Mouse (Mus musculus): ENCODE results near the gene Prss33. TPM values are rescaled to one million over a fixed set of nuclear protein-coding genes. Genes with fewer than 3 reads are reported as not detected.
A peak's percentile ranks its signal among the peaks of the same experiment; 100 is the strongest.

Prss33 gene
- polyA plus RNA-seq, 1 experiment = not detected

GRCm38 (mm10) chr17:23843812-23844273 is 8.0 kb upstream of the Prss33 start, which contains the start of the genes Prss32 and Prss41:
Gene Prss32, plus strand, starts transcription at chr17:23843855.
Gene Prss41, minus strand, starts transcription at chr17:23844172.
- Histone ChIP-seq H3K4me1 (ENCODE audit: control insufficient read depth, insufficient read depth, insufficient read length, low read length) (no peaks in the 10 kb centered on the region), H3K4me3 (ENCODE audit: insufficient read depth, low read depth, low read length) (no peak within 1 kb of the TSS), H3K27ac (replicated peaks; ENCODE audit: low read depth, low read length) (no peak within 1 kb of the TSS)

GRCm38 (mm10) chr17:23843141-23843811 is 7.4 kb upstream of the Prss33 start:
- no peak overlapping the region for H3K4me3 ChIP-seq (ENCODE audit: insufficient read depth, low read depth, low read length)

GRCm38 (mm10) chr17:23841145-23841544 is 5.3 kb upstream of the Prss33 start:
- no peak overlapping the region for H3K27ac ChIP-seq (replicated peaks; ENCODE audit: low read depth, low read length)
- H3K4me1 ChIP-seq (ENCODE audit: control insufficient read depth, insufficient read depth, insufficient read length, low read length) = no peaks in the 10 kb centered on the region
- no peak overlapping the region for H3K4me3 ChIP-seq (ENCODE audit: insufficient read depth, low read depth, low read length)

More at GRCm38 (mm10) chr17:23843141-23843811, 7.4 kb upstream of the Prss33 start:
- Histone ChIP-seq H3K27ac (replicated peaks; ENCODE audit: low read depth, low read length) (no peak overlapping the region), H3K4me1 (ENCODE audit: control insufficient read depth, insufficient read depth, insufficient read length, low read length) (no peaks in the 10 kb centered on the region)

GRCm38 (mm10) chr17:23831201-23831600 is 4.7 kb downstream of the Prss33 start:
- Histone ChIP-seq H3K4me1 (ENCODE audit: control insufficient read depth, insufficient read depth, insufficient read length, low read length) (peaks cover 4% of the 10 kb centered on the region; the same call in 1 of the 2 replicates), H3K27ac (replicated peaks; ENCODE audit: low read depth, low read length) (no peak overlapping the region), H3K4me3 (ENCODE audit: insufficient read depth, low read depth, low read length) (no peak overlapping the region)

- H3K4me1 ChIP-seq (ENCODE audit: control insufficient read depth, insufficient read depth, insufficient read length, low read length) = peaks cover 4% of the 10 kb centered on the region; the same call in 1 of the 2 replicates
- peak within 1 kb of the TSS; percentile 99 for H3K27ac ChIP-seq (replicated peaks; ENCODE audit: low read depth, low read length)
- H3K4me3 ChIP-seq (ENCODE audit: insufficient read depth, low read depth, low read length) = peak within 1 kb of the TSS; percentile 97
Measured at GRCm38 (mm10) chr17:23829064-23829619, 6.7 kb downstream of the Prss33 start, which contains the start of gene Elob. Gene Elob, minus strand, starts transcription at chr17:23829136.

- H3K4me1 ChIP-seq (ENCODE audit: control insufficient read depth, insufficient read depth, insufficient read length, low read length) = peaks cover 4% of the 10 kb centered on the region; the same call in 1 of the 2 replicates
- peak overlapping the region; percentile 23; the same call in 1 of the 2 replicates for H3K27ac ChIP-seq (replicated peaks; ENCODE audit: low read depth, low read length)
- peak overlapping the region; percentile 97 for H3K4me3 ChIP-seq (ENCODE audit: insufficient read depth, low read depth, low read length)
Measured at GRCm38 (mm10) chr17:23828271-23829001, 7.4 kb downstream of the Prss33 start.

GRCm38 (mm10) chr17:23825591-23825990 is 10.3 kb downstream of the Prss33 start:
- Histone ChIP-seq H3K27ac (replicated peaks; ENCODE audit: low read depth, low read length) (no peak overlapping the region), H3K4me3 (ENCODE audit: insufficient read depth, low read depth, low read length) (no peak overlapping the region), H3K4me1 (ENCODE audit: control insufficient read depth, insufficient read depth, insufficient read length, low read length) (peaks cover 4% of the 10 kb centered on the region; the same call in 1 of the 2 replicates)

GRCm38 (mm10) chr17:23823614-23824013 is 12.2 kb downstream of the Prss33 start:
- Histone ChIP-seq H3K4me1 (ENCODE audit: control insufficient read depth, insufficient read depth, insufficient read length, low read length) (peaks cover 4% of the 10 kb centered on the region; the same call in 1 of the 2 replicates), H3K27ac (replicated peaks; ENCODE audit: low read depth, low read length) (no peak overlapping the region), H3K4me3 (ENCODE audit: insufficient read depth, low read depth, low read length) (no peak overlapping the region)

- no peak overlapping the region for H3K4me3 ChIP-seq (ENCODE audit: insufficient read depth, low read depth, low read length)
- H3K4me1 ChIP-seq (ENCODE audit: control insufficient read depth, insufficient read depth, insufficient read length, low read length) = peaks cover 4% of the 10 kb centered on the region; the same call in 1 of the 2 replicates
- H3K27ac ChIP-seq (replicated peaks; ENCODE audit: low read depth, low read length) = no peak overlapping the region
Measured at GRCm38 (mm10) chr17:23823018-23823417, 12.8 kb downstream of the Prss33 start.

- H3K4me1 ChIP-seq (ENCODE audit: control insufficient read depth, insufficient read depth, insufficient read length, low read length) = no peaks in the 10 kb centered on the region
- no peak overlapping the region for H3K4me3 ChIP-seq (ENCODE audit: insufficient read depth, low read depth, low read length)
- H3K27ac ChIP-seq (replicated peaks; ENCODE audit: low read depth, low read length) = no peak overlapping the region
Measured at GRCm38 (mm10) chr17:23822094-23822493, 13.8 kb downstream of the Prss33 start.

GRCm38 (mm10) chr17:23820731-23821130 is 15.1 kb downstream of the Prss33 start:
- H3K4me1 ChIP-seq (ENCODE audit: control insufficient read depth, insufficient read depth, insufficient read length, low read length) = no peaks in the 10 kb centered on the region
- no peak overlapping the region for H3K4me3 ChIP-seq (ENCODE audit: insufficient read depth, low read depth, low read length)
- no peak overlapping the region for H3K27ac ChIP-seq (replicated peaks; ENCODE audit: low read depth, low read length)

GRCm38 (mm10) chr17:23819235-23819634 is 16.6 kb downstream of the Prss33 start:
- Histone ChIP-seq H3K27ac (replicated peaks; ENCODE audit: low read depth, low read length) (no peak overlapping the region), H3K4me3 (ENCODE audit: insufficient read depth, low read depth, low read length) (no peak overlapping the region)

GRCm38 (mm10) chr17:23818579-23818978 is 17.3 kb downstream of the Prss33 start:
- H3K4me1 ChIP-seq (ENCODE audit: control insufficient read depth, insufficient read depth, insufficient read length, low read length) = no peaks in the 10 kb centered on the region
- no peak overlapping the region for H3K27ac ChIP-seq (replicated peaks; ENCODE audit: low read depth, low read length)
- H3K4me3 ChIP-seq (ENCODE audit: insufficient read depth, low read depth, low read length) = no peak overlapping the region

More at GRCm38 (mm10) chr17:23819235-23819634, 16.6 kb downstream of the Prss33 start:
- H3K4me1 ChIP-seq (ENCODE audit: control insufficient read depth, insufficient read depth, insufficient read length, low read length) = no peaks in the 10 kb centered on the region

- H3K4me1 ChIP-seq (ENCODE audit: control insufficient read depth, insufficient read depth, insufficient read length, low read length) = no peaks in the 10 kb centered on the region
- H3K4me3 ChIP-seq (ENCODE audit: insufficient read depth, low read depth, low read length) = no peak overlapping the region
- no peak overlapping the region for H3K27ac ChIP-seq (replicated peaks; ENCODE audit: low read depth, low read length)
Measured at GRCm38 (mm10) chr17:23815641-23816040, 20.2 kb downstream of the Prss33 start.

GRCm38 (mm10) chr17:23807918-23808317 is 27.9 kb downstream of the Prss33 start:
- Histone ChIP-seq H3K4me1 (ENCODE audit: control insufficient read depth, insufficient read depth, insufficient read length, low read length) (no peaks in the 10 kb centered on the region; the same call in 1 of the 2 replicates), H3K4me3 (ENCODE audit: insufficient read depth, low read depth, low read length) (no peak overlapping the region), H3K27ac (replicated peaks; ENCODE audit: low read depth, low read length) (no peak overlapping the region)

All from brown adipose tissue, adult 24 weeks (tissue).